Mouse (Mus musculus) stomach, postnatal 0 days (tissue): ENCODE measurements around the gene Slc39a1. TPM values are rescaled to one million over a fixed set of nuclear protein-coding genes. Genes with fewer than 3 reads are reported as not detected.

Source experiments
- ATAC-seq: fragments of 200-750 bp; cut with Nextera tagmentation; 2 replicates; pipeline ENCODE4 v1.8.0; 2017; ENCODE audit not compliant: low FRiP score, low TSS enrichment
- DNase-seq: peaks from one replicate; pipeline ENCODE4 v3.0.0-alpha.2; 2016; ENCODE audit warnings: low spot score
- H3K27ac ChIP-seq: fragments of 300-500 bp; sonication (generic); replicated peaks from 2 replicates; pipeline ENCODE4 v1.5.1; 2014; ENCODE audit warnings: mild to moderate bottlenecking, control low read depth
- H3K27me3 ChIP-seq: fragments of 300-500 bp; sonication (generic); 2 replicates; pipeline ENCODE4 v1.6.1; 2014; ENCODE audit warnings: low read length; ENCODE audit not compliant: control insufficient read depth, insufficient read depth
- H3K36me3 ChIP-seq: fragments of 300-500 bp; sonication (generic); 2 replicates; pipeline ENCODE4 v1.6.1; 2014; ENCODE audit warnings: low read length, mixed read lengths; ENCODE audit not compliant: control insufficient read depth, insufficient read depth
- H3K4me1 ChIP-seq: fragments of 300-500 bp; sonication (generic); replicated peaks from 2 replicates; pipeline ENCODE4 v1.6.1; 2014; ENCODE audit warnings: antibody characterized with exemption; ENCODE audit not compliant: control insufficient read depth, insufficient read depth
- H3K4me2 ChIP-seq: fragments of 300-500 bp; sonication (generic); replicated peaks from 2 replicates; pipeline ENCODE4 v1.6.1; 2014; ENCODE audit warnings: low read depth, mild to moderate bottlenecking, control low read depth, moderate library complexity
- H3K4me3 ChIP-seq: fragments of 300-500 bp; sonication (generic); 2 replicates; pipeline ENCODE4 v1.5.1; 2014; ENCODE audit warnings: low read depth, low read length, control low read depth
- H3K9ac ChIP-seq: fragments of 300-500 bp; sonication (generic); 2 replicates; pipeline ENCODE4 v1.6.1; 2014; ENCODE audit warnings: mild to moderate bottlenecking, low read length, control low read depth, mixed read lengths
- H3K9me3 ChIP-seq: fragments of 300-500 bp; sonication (generic); 2 replicates; pipeline ENCODE4 v1.6.1; 2016; ENCODE audit warnings: low read length; ENCODE audit not compliant: control insufficient read depth
- CTCF ChIP-seq: IDR thresholded peaks from 2 replicates; pipeline ENCODE4 v1.5.1; 2016; ENCODE audit warnings: antibody characterized with exemption, low read depth, mild to moderate bottlenecking, moderate library complexity
- EP300 ChIP-seq: optimal IDR thresholded peaks from 2 replicates; pipeline ENCODE3; 2016; ENCODE audit warnings: antibody characterized with exemption
- WGBS: fragments of 180-500 bp; shearing (Covaris S2); extraction: QIAGEN DNeasy Blood & Tissue Kit; methylation state at CpG from one replicate; pipeline ENCODE4 v1.1.7; 2014; 5-methylcytosine and 5-hydroxymethylcytosine counted together
- polyA plus RNA-seq: library from polyadenylated mRNA; unstranded; fragments of >200 nt; fragmentation: Nextera tagmentation; extraction: Ambion mirVana; gene quantifications from 2 replicates; pipeline ENCODE4 v1.2.1, GENCODE M21; 2015

The Slc39a1 gene
- polyA plus RNA-seq: 95.4 and 102 TPM in 2 replicates

DNA sequence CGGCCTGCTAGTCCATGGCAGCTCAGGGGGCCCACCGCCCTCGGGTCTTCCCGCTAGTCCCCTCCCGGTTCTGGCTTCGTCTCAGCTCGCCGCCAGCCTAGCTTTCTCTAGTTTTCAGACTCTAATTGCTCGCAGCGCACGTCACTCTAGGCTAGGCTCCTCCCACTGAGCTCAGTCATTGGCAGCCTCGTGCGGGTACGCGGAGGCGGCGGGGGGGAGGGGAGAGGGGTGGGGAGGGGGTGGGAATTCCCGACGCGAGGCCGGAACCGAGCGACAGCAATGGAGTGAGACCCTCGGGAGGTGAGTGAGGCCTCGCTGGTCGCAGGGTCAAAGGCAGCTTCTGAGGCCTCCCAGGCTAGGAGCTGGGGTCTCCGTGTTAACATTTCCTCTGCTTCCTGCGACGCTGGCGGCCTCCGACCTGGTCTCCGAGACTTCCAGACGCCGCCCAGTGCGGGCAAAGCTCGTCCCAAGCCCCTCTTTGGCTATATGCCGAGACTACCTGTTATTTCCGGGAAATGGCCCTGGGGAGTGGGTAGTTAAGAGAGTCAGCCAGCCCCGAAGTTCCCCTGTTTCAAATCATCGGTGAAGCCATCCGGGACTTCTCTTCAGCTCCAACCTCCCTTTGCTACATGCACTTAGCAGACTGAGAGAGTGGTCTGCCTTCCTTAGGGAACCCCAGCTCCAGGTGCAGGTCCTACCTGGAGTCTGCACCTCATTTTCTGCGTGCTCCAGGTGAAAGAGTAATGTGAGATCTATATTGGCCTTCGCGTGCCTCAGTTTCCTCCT, at the start of gene Slc39a1:
Gene Slc39a1, plus strand, starts transcription at position 213 of the 786 bp plus-strand sequence.
- ATAC-seq (peak; percentile 92), DNase-seq (peak; percentile 94)
- H3K4me3 ChIP-seq: peak within 1 kb of the TSS; percentile 78
- peak within 1 kb of the TSS; percentile 86 for H3K9ac ChIP-seq
- peak within 1 kb of the TSS; percentile 70 for H3K4me2 ChIP-seq
- H3K27me3 ChIP-seq: no peaks in the 10 kb centered on the region
- 0 out of 2 replicates have a peak, but pooled peaks cover 2% of the 10 kb centered on the region for H3K4me1 ChIP-seq
- peak within 1 kb of the TSS; percentile 98 for H3K27ac ChIP-seq
- H3K9me3 ChIP-seq: no peaks in the 10 kb centered on the region
- TF ChIP-seq EP300 (no peak), CTCF (no peak)
- WGBS: 0% methylated on average over 38 of the region's 44 CpGs
- peaks cover 11% of the 10 kb centered on the region for H3K36me3 ChIP-seq

- no peaks in the 10 kb centered on the region for H3K36me3 ChIP-seq
- H3K4me3 ChIP-seq: no peak overlapping the region
- no peak overlapping the region for H3K27ac ChIP-seq
- DNase-seq (no peak), ATAC-seq (no peak)
- H3K4me2 ChIP-seq: no peak overlapping the region
- H3K27me3 ChIP-seq: no peaks in the 10 kb centered on the region
- 55% methylated on average over 1 of the region's 1 CpGs for WGBS
- H3K9me3 ChIP-seq: no peaks in the 10 kb centered on the region
- H3K4me1 ChIP-seq: no peaks in the 10 kb centered on the region
- no peak overlapping the region for H3K9ac ChIP-seq
- TF ChIP-seq EP300 (no peak), CTCF (no peak)
Measured at GRCm38 (mm10) chr3:90202884-90203283, 45.1 kb upstream of the Slc39a1 start.

DNA sequence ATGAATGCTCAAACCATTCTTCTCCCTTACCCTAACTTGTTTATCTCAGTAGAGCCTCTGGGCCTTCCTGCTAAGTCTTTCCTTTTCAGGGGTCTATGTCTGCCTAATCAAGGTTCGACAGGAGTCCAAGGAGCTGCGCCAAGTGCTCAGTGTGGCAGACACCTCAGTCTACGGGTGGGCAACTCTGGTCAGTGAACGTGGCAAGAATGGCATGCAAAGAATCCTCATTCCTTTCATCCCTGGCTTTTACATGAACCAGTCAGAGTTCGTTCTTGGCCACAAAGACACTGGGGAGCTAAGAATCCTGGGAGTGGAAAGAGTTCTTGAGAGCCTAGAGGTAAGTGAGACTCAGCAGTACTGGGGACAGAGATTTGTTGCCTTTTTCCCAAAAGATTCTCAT, 44.4 kb upstream of the Slc39a1 start:
- TF ChIP-seq CTCF (no peak), EP300 (no peak)
- Histone ChIP-seq H3K27me3 (no peaks in the 10 kb centered on the region), H3K36me3 (peaks cover 2% of the 10 kb centered on the region; the same call in 1 of the 2 replicates), H3K9ac (no peak overlapping the region), H3K4me3 (no peak overlapping the region), H3K4me2 (no peak overlapping the region), H3K9me3 (no peaks in the 10 kb centered on the region), H3K27ac (no peak overlapping the region), H3K4me1 (no peaks in the 10 kb centered on the region)
- ATAC-seq (no peak), DNase-seq (no peak)
- WGBS: 65% methylated on average over 5 of the region's 5 CpGs

DNA sequence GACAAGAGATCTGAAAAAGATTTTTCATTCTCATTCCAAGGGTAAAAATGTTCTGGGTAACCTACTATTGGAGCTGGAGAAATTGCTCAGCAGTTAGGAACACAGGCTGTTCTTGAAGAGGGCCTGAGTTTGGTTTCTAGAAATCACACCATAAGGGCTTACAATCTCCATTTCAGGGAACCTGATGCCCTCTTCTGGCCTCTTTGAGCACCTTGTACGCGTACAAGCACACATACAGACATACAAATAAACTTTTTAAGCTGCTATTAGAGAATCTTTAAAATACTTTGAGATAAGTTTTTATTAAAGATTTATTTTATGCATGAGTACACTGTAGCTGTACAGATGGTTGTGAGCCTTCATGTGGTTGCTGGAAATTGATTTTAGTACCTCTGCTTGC, 43.4 kb upstream of the Slc39a1 start:
- DNase-seq (no peak), ATAC-seq (no peak)
- H3K27ac ChIP-seq: no peak overlapping the region
- no peak overlapping the region for H3K4me3 ChIP-seq
- 97% methylated on average over 2 of the region's 2 CpGs for WGBS
- H3K9ac ChIP-seq: no peak overlapping the region
- no peak for TF ChIP-seq EP300
- no peak for TF ChIP-seq CTCF
- no peaks in the 10 kb centered on the region for H3K27me3 ChIP-seq
- H3K4me1 ChIP-seq: no peaks in the 10 kb centered on the region
- no peak overlapping the region for H3K4me2 ChIP-seq
- H3K36me3 ChIP-seq: peaks cover 3% of the 10 kb centered on the region; the same call in 1 of the 2 replicates
- H3K9me3 ChIP-seq: no peaks in the 10 kb centered on the region

DNA sequence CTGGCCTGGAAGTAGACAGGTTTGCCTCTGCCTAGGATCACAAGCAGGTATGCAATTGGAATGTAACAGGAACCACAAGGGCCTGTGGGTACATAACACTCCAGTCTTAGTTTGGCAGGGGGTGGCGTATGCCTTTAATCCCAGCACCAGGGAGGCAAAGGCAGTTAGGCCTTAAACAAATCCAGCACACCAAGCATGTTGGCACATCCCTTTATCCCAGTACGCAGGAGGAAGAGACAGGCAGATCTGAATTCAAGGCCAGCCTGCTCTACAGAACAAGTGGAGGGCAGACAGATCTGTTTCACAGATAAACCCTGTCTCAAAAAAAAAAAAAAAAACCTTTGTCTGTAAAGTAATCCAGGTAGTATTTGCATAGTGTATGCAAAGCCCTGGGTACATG, 39.3 kb upstream of the Slc39a1 start:
- no peak overlapping the region for H3K4me2 ChIP-seq
- H3K27me3 ChIP-seq: no peaks in the 10 kb centered on the region
- 67% methylated on average over 2 of the region's 2 CpGs for WGBS
- H3K4me1 ChIP-seq: peaks cover 4% of the 10 kb centered on the region; the same call in 1 of the 2 replicates
- no peaks in the 10 kb centered on the region for H3K9me3 ChIP-seq
- H3K9ac ChIP-seq: no peak overlapping the region
- H3K36me3 ChIP-seq: peaks cover 6% of the 10 kb centered on the region
- no peak for ATAC-seq
- DNase-seq: no peak
- TF ChIP-seq CTCF (no peak), EP300 (no peak)
- H3K4me3 ChIP-seq: no peak overlapping the region
- H3K27ac ChIP-seq: no peak overlapping the region

DNA sequence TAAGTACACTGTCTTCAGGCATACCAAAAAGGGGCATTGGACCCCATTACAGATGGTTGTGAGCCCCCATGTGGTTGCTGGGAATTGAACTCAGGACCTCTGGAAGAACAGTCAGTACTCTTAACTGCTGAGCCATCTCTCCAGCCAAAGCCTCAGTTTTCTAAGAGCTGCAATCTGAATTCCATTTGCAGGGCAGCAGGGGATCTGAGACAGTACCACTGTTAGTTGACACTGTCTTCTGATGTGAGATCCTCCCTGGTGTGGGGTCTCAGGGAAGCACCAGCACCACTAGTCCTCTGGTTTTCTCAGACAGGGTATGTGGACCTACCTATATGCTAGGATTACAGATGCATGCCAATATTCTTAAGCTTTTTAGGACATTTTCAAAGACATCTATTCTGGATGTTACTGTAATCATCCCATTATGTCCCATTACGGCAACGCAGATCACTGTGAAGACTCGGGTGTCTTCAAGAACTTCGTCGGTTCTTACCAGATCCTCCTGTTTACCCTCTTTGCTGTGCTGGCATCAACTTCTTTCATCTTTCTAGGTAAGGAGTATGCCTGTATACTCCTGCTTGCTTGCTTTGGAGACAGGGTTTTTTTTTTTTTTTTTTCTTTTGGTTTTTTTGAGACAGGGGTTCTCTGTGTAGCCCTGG, 37.9 kb upstream of the Slc39a1 start:
- Histone ChIP-seq H3K9me3 (no peaks in the 10 kb centered on the region), H3K27me3 (no peaks in the 10 kb centered on the region), H3K4me1 (peaks cover 4% of the 10 kb centered on the region; the same call in 1 of the 2 replicates), H3K27ac (no peak overlapping the region), H3K36me3 (peaks cover 6% of the 10 kb centered on the region), H3K9ac (no peak overlapping the region), H3K4me2 (no peak overlapping the region), H3K4me3 (no peak overlapping the region)
- no peak for TF ChIP-seq EP300
- no peak for TF ChIP-seq CTCF
- WGBS: 93% methylated on average over 5 of the region's 5 CpGs
- DNase-seq (no peak), ATAC-seq (no peak)
